Mouse (Mus musculus) skeletal muscle tissue, adult 2 months (tissue): ENCODE measurements around the gene Tex21.
"Not testable (repeated sequence)": the region's sequence is repeated elsewhere in the genome, so short reads cannot be mapped to it uniquely, and the experiment has no call there.

Source experiments
- DNase-seq: peaks from one replicate; pipeline ENCODE4 v3.0.0-alpha.2; 2012; ENCODE audit warnings: low read depth, low spot score

Tex21 gene

GRCm38 (mm10) chr12:76256114-76256843 lies 9.7 kb upstream of the Tex21 start:
- DNase-seq: no peak

DNA sequence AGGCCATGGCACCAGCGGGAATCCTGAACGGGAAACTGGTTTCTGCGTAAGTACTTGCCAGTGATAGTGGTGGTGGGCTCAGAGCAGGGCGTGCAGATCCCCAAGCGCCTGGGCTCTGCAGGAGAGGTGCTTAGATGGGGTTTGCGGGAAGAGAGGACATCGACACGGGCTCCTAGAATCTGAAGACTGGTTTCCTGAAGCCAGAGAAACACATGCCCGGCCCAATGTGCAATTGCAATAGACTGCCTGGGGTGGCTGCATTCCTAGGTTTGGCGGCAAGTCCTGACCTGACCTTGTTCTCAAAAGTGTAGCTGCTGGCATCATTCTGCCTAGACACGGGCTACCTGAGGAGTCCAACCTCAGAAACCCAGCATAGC lies 8.9 kb upstream of the Tex21 start:
- no peak for DNase-seq

DNA sequence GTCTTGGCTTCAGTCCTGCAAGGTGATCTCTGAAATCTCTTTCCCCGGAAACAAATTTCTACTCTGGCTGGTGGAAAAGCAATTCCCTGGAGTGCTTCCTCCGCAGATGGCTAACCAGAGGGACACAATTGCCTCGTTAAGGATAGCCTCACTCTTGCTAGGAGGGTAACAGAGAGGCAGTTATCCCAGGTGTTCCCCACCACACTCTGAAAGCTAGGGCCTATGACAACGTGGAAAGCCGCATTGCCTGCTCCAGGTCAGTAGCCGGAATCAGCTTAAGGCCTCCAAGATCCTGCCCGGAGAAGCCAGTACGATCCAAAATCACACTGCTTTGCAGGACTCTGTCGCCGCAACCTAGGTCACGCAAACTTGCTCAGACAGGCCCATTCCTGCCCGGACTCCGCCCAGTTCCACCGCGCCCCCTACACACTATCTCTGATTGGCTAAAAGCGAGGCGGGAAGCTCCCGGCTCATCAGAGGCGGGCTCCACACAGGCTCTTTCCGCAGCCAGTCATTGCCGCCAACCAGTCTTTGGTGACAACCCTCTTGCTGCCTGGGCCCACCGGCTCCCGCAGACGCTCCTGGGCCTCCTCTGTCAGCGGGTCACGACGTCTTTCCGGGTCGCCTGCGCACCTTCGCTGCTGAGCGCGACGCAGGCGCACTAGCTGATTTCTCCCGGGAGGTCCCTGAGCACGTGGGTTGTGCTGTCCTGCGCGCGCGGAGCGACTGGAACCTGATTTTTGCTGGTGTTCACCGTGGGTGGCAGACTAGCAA lies 8.4 kb upstream of the Tex21 start, which contains the start of gene Mthfd1:
TSS of gene Mthfd1 (plus strand) at position 574 of the 774 bp plus-strand sequence.
- peak; percentile 98 for DNase-seq

GRCm38 (mm10) chr12:76253991-76254390 lies 7.4 kb upstream of the Tex21 start:
- DNase-seq: no peak

DNA sequence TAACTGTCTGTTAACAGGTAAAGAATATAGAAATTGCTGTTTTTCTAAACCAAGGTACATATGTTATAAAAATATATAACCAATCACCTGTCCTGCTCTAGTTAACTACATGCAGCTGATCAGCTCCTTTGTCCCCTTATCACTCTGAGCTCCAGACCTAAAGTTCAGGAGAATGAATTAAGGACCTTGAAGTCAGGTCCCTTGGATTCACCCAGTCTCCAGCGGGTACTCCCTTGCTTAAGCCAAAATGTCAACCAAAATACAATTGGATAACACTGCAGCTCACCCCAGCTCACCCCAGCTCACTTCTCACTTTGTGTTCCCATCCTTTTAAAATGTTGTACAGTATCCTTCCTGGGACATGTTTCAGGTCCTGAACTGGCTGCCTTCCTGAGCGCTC lies 7.0 kb upstream of the Tex21 start:
- DNase-seq: no peak

GRCm38 (mm10) chr12:76253090-76253489 lies 6.5 kb upstream of the Tex21 start:
- DNase-seq: no peak

DNA sequence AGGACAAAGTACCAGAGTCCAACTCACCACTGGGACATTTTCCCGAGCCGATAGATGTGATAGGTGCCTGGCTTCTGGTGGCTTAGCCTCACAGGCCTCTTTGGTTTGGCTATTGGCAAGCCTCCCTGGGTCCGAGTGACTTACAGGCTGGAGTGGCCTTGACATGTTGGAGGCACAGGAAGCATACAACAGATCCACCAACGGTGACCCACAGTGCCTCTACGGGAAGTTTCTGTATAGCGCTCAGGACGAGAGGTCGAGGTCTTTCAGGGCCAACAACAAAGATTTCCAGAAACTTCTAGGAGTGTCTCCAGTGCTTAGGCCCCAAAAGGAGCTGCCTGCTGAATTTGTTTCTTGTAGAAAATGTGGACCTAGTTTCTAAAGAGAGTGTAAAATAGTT lies 1.6 kb downstream of the Tex21 start:
- DNase-seq: no peak

GRCm38 (mm10) chr12:76241833-76242232 lies 4.7 kb downstream of the Tex21 start:
- DNase-seq: no peak

GRCm38 (mm10) chr12:76241084-76241483 lies 5.5 kb downstream of the Tex21 start:
- DNase-seq: no peak

DNA sequence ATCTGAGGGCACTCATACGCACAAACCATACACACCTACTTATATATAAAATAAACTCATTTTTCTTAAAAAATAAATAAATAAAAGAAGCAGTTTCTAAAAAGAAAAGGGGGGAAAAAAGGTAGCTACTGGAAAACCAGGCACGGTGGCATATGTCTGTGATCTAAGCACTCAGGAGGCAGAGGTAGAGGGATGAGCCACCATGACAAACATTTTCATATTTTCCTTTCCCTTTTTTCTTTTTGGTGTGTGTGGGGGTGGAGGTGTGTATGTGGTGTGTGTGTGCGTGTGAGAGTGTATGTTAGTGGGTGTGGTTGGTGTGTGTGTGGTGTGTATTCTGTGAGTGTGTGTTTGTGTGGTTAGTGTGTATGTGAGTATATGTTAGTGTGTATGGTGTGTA lies 5.9 kb downstream of the Tex21 start:
- DNase-seq: no peak

DNA sequence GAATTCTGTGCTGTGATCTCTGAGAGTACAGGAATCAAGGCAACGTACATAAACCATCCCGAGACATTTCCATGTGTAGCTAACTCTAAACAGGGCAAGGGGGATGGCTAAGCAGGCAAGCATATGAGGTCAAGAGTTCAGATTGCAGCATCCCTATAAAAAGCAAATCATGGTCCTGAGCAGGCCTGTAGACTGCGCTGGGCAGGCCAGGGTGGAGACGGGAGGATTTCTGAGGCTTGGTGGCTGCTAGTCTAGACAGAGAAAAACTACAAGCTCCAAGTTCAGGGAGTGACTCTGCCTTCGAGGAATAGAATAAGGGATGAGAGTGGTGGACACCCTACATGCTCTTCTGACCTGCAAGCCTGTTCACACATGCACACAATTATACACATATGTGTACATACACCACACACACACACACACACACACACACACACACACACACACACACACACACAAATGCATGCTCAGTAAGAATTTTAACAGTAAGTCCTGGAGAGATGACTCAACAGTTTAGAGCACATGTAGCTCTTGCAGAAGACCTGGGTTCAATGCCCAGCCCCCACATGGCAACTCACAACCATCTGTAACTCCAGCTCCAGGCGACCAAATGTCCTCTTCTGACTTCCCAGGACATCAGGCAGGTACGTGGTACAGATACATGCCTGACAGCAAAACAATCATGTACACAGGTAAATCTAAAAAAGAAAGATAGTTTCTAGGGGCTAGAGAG lies 6.5 kb downstream of the Tex21 start:
- DNase-seq: no peak

DNA sequence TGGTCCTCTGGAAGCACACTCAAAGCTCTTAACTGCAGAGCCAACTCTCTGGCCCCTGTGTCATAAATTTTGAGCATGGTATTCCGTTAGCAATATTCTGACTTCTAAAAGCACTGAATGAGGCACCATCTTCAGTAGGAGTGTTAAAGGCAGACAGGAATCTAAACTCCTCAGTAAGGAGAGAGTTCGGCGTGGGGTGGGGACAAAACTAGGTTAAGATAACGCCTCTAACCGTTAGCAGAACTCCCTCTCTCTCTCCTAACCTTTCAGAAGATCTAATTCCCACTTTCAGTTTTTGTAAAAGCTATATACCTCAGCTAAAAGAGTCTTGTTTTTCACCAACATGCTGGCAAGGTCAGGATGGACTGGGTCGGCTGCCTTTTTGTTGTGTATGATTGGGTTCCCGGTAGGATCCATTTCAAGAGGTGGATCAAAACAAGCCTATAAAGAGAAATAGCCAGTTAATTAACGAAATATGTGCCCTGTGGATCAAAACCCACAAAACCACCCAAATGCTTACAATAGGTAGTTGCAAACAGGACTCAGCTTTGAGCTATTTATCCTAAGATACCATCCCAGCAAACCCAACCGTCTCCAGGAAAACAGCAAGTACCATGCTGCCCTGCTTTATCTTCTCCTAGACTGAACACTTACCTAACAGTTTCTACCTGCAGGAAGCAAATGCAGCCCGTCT lies 7.3 kb downstream of the Tex21 start:
- DNase-seq: no peak

GRCm38 (mm10) chr12:76235253-76235652 lies 11.3 kb downstream of the Tex21 start:
- DNase-seq: no peak

- DNase-seq: no peak
Measured at GRCm38 (mm10) chr12:76230644-76231043, 15.9 kb downstream of the Tex21 start.

GRCm38 (mm10) chr12:76222104-76222503 lies 24.4 kb downstream of the Tex21 start:
- not testable (repeated sequence) for DNase-seq

DNA sequence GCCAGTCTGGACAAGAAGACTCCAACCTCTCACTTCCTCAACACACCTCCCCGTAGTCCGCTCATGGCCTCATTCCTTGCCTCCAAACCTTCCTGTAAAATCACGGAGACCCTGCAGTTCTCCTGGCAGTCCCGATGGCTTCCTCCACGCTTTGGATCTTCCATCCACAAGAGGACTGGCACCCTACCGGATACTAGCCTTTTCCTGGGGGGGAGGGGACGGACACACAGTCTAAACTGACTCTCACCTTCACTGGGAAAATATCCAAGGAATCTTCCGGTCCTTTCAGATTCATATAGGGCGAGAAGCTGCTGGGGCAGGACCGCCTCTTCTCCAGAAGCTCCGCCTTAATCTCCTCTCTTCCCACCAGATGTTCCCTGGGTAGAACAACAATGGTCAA lies 29.8 kb downstream of the Tex21 start:
- no peak for DNase-seq

DNA sequence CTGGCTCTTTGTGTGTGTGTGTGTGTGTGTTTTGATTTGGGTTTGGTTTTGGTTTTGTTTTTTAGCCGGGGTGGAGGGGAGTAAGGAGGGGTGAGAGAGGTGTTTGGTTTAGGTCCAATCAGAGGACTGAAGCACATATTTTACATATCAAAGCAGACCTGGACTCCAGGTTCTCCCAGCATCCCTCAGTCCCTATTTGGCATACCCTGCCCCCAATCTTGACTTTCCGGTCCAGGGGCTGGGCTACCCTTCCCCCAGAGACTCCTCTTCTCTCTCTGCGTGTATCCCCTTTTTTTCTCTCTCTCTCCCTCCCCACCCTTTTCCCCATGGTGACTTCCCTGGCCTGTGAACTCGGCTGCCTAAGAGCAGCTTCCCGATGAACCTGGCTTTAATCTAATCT lies 31.4 kb downstream of the Tex21 start:
- no peak for DNase-seq

- DNase-seq: no peak
Measured at GRCm38 (mm10) chr12:76209429-76209974, 37.0 kb downstream of the Tex21 start.

- no peak for DNase-seq
Measured at GRCm38 (mm10) chr12:76200326-76200725, 46.2 kb downstream of the Tex21 start.

DNA sequence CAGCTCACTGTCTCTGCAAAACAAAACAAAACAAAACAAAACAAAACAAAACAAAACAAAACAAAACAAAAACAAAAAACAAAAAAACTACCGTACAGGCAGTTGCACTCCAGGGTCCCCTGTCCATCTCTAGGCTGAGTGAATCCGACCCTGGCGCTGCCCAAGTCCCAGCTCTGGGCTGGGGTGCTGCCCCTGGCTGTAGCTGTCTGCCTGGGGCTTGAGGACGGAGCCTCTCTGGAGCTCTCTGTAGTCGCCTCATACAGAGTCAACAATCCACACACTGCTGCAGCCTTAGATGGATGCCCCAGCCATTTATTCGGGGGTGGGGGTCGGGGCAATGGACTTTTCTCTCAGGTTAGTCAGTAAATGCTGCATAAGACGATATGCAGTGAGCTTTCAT lies 49.5 kb downstream of the Tex21 start:
- no peak for DNase-seq

- DNase-seq: peak; percentile 47
Measured at GRCm38 (mm10) chr12:76196709-76197054, 49.9 kb downstream of the Tex21 start.
